Mouse (Mus musculus): ENCODE data around the gene Gm13199.

Gm13199 gene

DNA sequence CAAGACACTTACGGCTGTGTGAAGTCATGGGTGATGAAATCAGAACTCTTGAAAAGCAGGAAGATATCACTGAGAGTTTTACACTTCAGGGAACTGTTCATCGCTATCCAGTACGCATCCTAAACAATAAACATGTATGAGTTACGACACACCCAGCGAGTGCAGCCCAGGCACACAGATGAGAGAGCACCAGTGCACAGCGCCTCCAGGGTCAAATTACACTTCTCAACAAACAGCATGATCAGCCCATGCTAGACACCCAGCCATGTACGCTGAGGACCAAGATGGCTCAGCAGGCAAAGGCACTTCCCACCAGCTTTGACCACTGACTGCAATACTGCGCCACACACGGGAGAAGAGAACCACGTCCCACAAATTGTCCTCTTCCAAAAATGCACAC, 41.5 kb downstream of the Gm13199 start:
- peak; percentile 51 for DNase-seq

Data from heart, adult 11 months (tissue).